Mouse (Mus musculus) bone marrow, adult 2 months (tissue): Measurements from ENCODE around the gene Hspbap1.

Source experiments
- CTCF ChIP-seq: fragments of 200-500 bp; IDR thresholded peaks from 2 replicates; pipeline ENCODE4 v1.5.1; 2011; ENCODE audit warnings: low read length, control low read depth; ENCODE audit not compliant: control insufficient read depth, insufficient read depth
- POLR2A ChIP-seq: fragments of 200-500 bp; IDR thresholded peaks from 2 replicates; pipeline ENCODE4 v1.6.1; 2011; ENCODE audit warnings: low read depth, mild to moderate bottlenecking, control low read depth, low read length, borderline replicate concordance; ENCODE audit not compliant: control insufficient read depth

- TF ChIP-seq CTCF = no peak
- no peak for TF ChIP-seq POLR2A
Measured at GRCm38 (mm10) chr16:35855846-35856245, 85.7 kb downstream of the Hspbap1 start.
